Mouse (Mus musculus) thymus, adult 2 months (tissue): ENCODE measurements around the gene Traf2.

Experiments
- CTCF ChIP-seq: fragments of 200-500 bp; IDR thresholded peaks from 2 replicates; pipeline ENCODE4 v1.5.1; 2012; ENCODE audit warnings: mild to moderate bottlenecking, control low read depth, low read length, moderate library complexity, borderline replicate concordance; ENCODE audit not compliant: control insufficient read depth, poor library complexity, insufficient read depth; ENCODE audit errors: extremely low read depth
- POLR2A ChIP-seq: fragments of 200-500 bp; IDR thresholded peaks from 2 replicates; pipeline ENCODE4 v1.6.1; 2012; ENCODE audit warnings: mild to moderate bottlenecking, low read length, control low read depth, moderate library complexity; ENCODE audit not compliant: control insufficient read depth, poor library complexity, insufficient read depth; ENCODE audit errors: extremely low read depth

DNA sequence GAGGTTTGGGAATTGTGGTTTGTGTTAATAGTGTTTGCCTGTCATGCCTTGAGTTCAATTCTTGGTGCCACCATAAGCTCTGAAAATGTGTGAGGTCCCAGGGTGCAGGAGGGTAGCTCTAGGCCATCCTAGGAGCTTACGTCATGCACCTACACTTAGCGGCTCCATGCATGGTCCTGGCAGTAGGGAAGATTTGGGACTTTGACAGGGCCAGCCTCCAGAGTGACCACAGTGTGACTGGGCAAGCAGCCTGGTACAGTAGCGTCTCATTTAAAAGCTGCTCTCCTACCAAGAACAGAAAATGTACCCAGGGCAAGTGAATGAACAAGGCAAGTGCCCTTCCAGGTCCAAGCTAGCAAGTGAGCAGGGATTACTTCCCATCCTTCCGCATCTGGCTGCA is 40.9 kb downstream of the Traf2 start:
- TF ChIP-seq CTCF (no peak), POLR2A (no peak)
